Comparison of ENCODE assay signal across 21 mouse cellular contexts in the genomic region with DNA sequence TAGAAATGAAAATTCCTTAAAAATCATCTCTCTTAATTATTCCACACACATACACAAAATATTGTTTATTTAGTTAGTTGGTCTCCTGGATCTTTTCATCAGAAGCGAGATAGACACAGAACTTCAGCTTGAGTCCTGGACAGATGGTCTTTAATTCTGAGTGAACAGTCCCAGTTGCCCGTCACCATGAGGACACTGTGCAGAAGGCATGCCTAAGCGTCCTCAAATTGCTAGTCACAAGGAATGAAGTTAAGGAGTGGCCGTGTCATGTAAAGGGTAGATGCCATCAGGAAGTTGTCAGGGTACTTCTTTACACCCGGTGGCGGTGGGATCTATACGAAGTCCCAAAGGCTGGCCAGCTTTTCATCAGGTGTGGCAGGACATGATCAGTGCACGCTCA. TPM values are rescaled to one million over a fixed set of nuclear protein-coding genes. Genes with fewer than 3 reads are reported as not detected.
DNase-seq lines count a peak whose midpoint lies in the region; ATAC-seq lines count a peak whose summit lies in the region.
"Had no signal": no experiment of that assay in that cellular context is flagged by ENCODE, and none has a peak within 500 bp of the region (broad histone marks: within the 10 kb centered on the region; RNA-seq: fewer than 3 reads in every experiment).

No protein-coding gene starts in this region.

- no peak overlapping the region for H3K4me2 ChIP-seq in liver, embryonic 11.5 days
- H3K4me2 ChIP-seq in intestine, embryonic 16.5 days (ENCODE audit: low read depth, low read length): peak overlapping the region; percentile 15; the same call in 1 of the 2 replicates
- H3K4me2 ChIP-seq: embryonic facial prominence, embryonic 13.5 days; forebrain, embryonic 15.5 days; heart, embryonic 13.5 days; hindbrain, embryonic 15.5 days; limb, embryonic 15.5 days had no signal

- H3K4me3 ChIP-seq in liver, embryonic 11.5 days (ENCODE audit: low read depth, low read length): no peak overlapping the region
- no peak overlapping the region for H3K4me3 ChIP-seq in intestine, embryonic 16.5 days (ENCODE audit: low read length)
- no peak overlapping the region for H3K4me3 ChIP-seq in macrophage (ENCODE audit: inconsistent target)
- H3K4me3 ChIP-seq: embryonic facial prominence, embryonic 13.5 days; forebrain, embryonic 15.5 days; heart, embryonic 13.5 days; hindbrain, embryonic 15.5 days; limb, embryonic 15.5 days had no signal

- no peaks in the 10 kb centered on the region; the same call in 1 of the 2 replicates for H3K36me3 ChIP-seq in liver, embryonic 11.5 days (ENCODE audit: control insufficient read depth, insufficient read depth, low read length)
- H3K36me3 ChIP-seq in intestine, embryonic 16.5 days (ENCODE audit: control insufficient read depth, insufficient read depth, low read length): no peaks in the 10 kb centered on the region
- peaks cover 15% of the 10 kb centered on the region; the same call in 1 of the 2 replicates for H3K36me3 ChIP-seq in macrophage (ENCODE audit: inconsistent target)
- H3K36me3 ChIP-seq: embryonic facial prominence, embryonic 13.5 days; forebrain, embryonic 15.5 days; heart, embryonic 13.5 days; hindbrain, embryonic 15.5 days; limb, embryonic 15.5 days had no signal

- peaks cover 77% of the 10 kb centered on the region for H3K4me1 ChIP-seq in liver, embryonic 11.5 days (replicated peaks; ENCODE audit: control insufficient read depth, insufficient read depth, low read length)
- H3K4me1 ChIP-seq in intestine, embryonic 16.5 days (ENCODE audit: control insufficient read depth, insufficient read depth, low read length): peaks cover 46% of the 10 kb centered on the region

- H3K79me2 ChIP-seq in macrophage (ENCODE audit: inconsistent target): peaks cover 100% of the 10 kb centered on the region

- peak; percentile 36 to 50 for DNase-seq in cerebellum, postnatal 10 days
- DNase-seq in liver, embryonic 11.5 days (ENCODE audit: low spot score): no peak
- DNase-seq in liver: no peak
- no peak for DNase-seq in right cerebral cortex, postnatal 10 days (ENCODE audit: low spot score in 2 of 2)
- no peak for DNase-seq in urinary bladder, adult 2 months (ENCODE audit: low spot score)
- DNase-seq: adrenal gland, postnatal 25 days; cerebellum, adult 9-10 months; heart, postnatal 4 days; kidney, adult 18-20 months; spleen, adult 18-20 months; thymus, postnatal 25 days had no signal

- WGBS in liver, embryonic 11.5 days: 72% methylated on average over 8 of the region's 8 CpGs
- 64% methylated on average over 8 of the region's 8 CpGs for WGBS in intestine, embryonic 16.5 days
- 90% methylated on average over 8 of the region's 8 CpGs for WGBS in macrophage (ENCODE audit: missing documents)

- no peak overlapping the region for H3K9ac ChIP-seq in liver, embryonic 11.5 days (ENCODE audit: low read depth, low read length)
- no peak overlapping the region for H3K9ac ChIP-seq in intestine, embryonic 16.5 days (ENCODE audit: low read depth, low read length)
- H3K9ac ChIP-seq: embryonic facial prominence, embryonic 13.5 days; forebrain, embryonic 15.5 days; heart, embryonic 13.5 days; hindbrain, embryonic 15.5 days; limb, embryonic 15.5 days had no signal

- no peak for ATAC-seq in cerebellum, adult (ENCODE audit: insufficient number of reproducible peaks, low FRiP score, low TSS enrichment)
- no peak for ATAC-seq in liver, embryonic 11.5 days (replicated peaks; ENCODE audit: low FRiP score)
- peak; percentile 16 for ATAC-seq in intestine, embryonic 16.5 days
- ATAC-seq: forebrain, embryonic 15.5 days had no signal

- no peaks in the 10 kb centered on the region for H3K27me3 ChIP-seq in liver, embryonic 11.5 days (replicated peaks; ENCODE audit: control insufficient read depth, insufficient read depth, low read length)
- no peaks in the 10 kb centered on the region for H3K27me3 ChIP-seq in intestine, embryonic 16.5 days (replicated peaks; ENCODE audit: control insufficient read depth, insufficient read depth, low read length)
- H3K27me3 ChIP-seq: embryonic facial prominence, embryonic 13.5 days; forebrain, embryonic 15.5 days; heart, embryonic 13.5 days; hindbrain, embryonic 15.5 days; limb, embryonic 15.5 days had no signal

- no peaks in the 10 kb centered on the region for H3K9me3 ChIP-seq in liver, embryonic 11.5 days (ENCODE audit: control insufficient read depth, low read length)
- H3K9me3 ChIP-seq in intestine, embryonic 16.5 days (ENCODE audit: control insufficient read depth, low read length): no peaks in the 10 kb centered on the region
- H3K9me3 ChIP-seq: embryonic facial prominence, embryonic 13.5 days; forebrain, embryonic 15.5 days; G1E; heart, embryonic 13.5 days; hindbrain, embryonic 15.5 days; limb, embryonic 15.5 days had no signal

- peak overlapping the region; percentile 27; the same call in 1 of the 2 replicates for H3K27ac ChIP-seq in liver, embryonic 11.5 days (ENCODE audit: low read depth, low read length)
- H3K27ac ChIP-seq in intestine, embryonic 16.5 days (ENCODE audit: low read length): peak overlapping the region; percentile 65; the same call in 1 of the 2 replicates
- peak overlapping the region; percentile 49 for H3K27ac ChIP-seq in macrophage
- H3K27ac ChIP-seq: embryonic facial prominence, embryonic 13.5 days; forebrain, embryonic 15.5 days; hindbrain, embryonic 15.5 days; kidney, postnatal 0 days; limb, embryonic 15.5 days had no signal

RNA-seq across cellular contexts. Expression of a gene that starts 19.9 kb away (rescaled TPM):
- 69.3 and 73.6 TPM in 2 replicates for polyA plus RNA-seq in liver, embryonic 11.5 days (2014; fragmentation: Nextera tagmentation; extraction: Ambion mirVana)
- 51.5 and 53.7 TPM in 2 replicates for polyA plus RNA-seq in intestine, embryonic 16.5 days (2015; fragmentation: Nextera tagmentation; extraction: Ambion mirVana)
- 100 to 1,000 TPM in 24 of 26 experiments, 10 to 100 TPM in 2; 88.3 to 515 (median 403) TPM for total RNA-seq in macrophage (2018; cell fraction: chromatin; rRNA removed)
- 100 to 1,000 TPM in 23 of 26 experiments, 10 to 100 TPM in 3; 69.6 to 129 (median 112) TPM for total RNA-seq in macrophage (2018; cell fraction: cytosol; rRNA removed)
- 100 to 1,000 TPM in 24 of 26 experiments, 10 to 100 TPM in 2; 72.7 to 300 (median 200) TPM for total RNA-seq in macrophage (2018; cell fraction: nucleus; rRNA removed)
- 77.8 to 173 TPM (median 90.5 TPM) in 3 replicates for polyA plus RNA-seq in macrophage (2018)
- 18.1 and 21.7 TPM in 2 replicates for polyA plus RNA-seq in urinary bladder, adult 2 months (2012; rRNA removed)

RNA-seq across cellular contexts. Expression of a gene that starts 23.9 kb away (rescaled TPM):
- polyA plus RNA-seq in liver, embryonic 11.5 days (2014; fragmentation: Nextera tagmentation; extraction: Ambion mirVana): 37.8 and 41.9 TPM in 2 replicates
- 20.9 and 53.6 TPM in 2 replicates for polyA plus RNA-seq in intestine, embryonic 16.5 days (2015; fragmentation: Nextera tagmentation; extraction: Ambion mirVana)
- 100 to 1,000 TPM in 1 of 26 experiments, 10 to 100 TPM in 25; 16.4 to 115 (median 53.8) TPM for total RNA-seq in macrophage (2018; cell fraction: chromatin; rRNA removed)
- 10 to 100 TPM; 33.5 to 56.0 (median 44.2) TPM for total RNA-seq in macrophage (2018; cell fraction: cytosol; rRNA removed)
- 10 to 100 TPM; 19.6 to 83.1 (median 39.0) TPM for total RNA-seq in macrophage (2018; cell fraction: nucleus; rRNA removed)
- 50.8 to 76.9 TPM (median 59.2 TPM) in 3 replicates for polyA plus RNA-seq in macrophage (2018)
- 69.9 and 73.2 TPM in 2 replicates for polyA plus RNA-seq in urinary bladder, adult 2 months (2012; rRNA removed)

Comparison
In these comparisons a context has a peak if more than half of its experiments do, and no peak if none do; other contexts are left out.
1. DNase-seq: peak in cerebellum, postnatal 10 days (2 of 2); none in liver, embryonic 11.5 days (single experiment), liver (single experiment), right cerebral cortex, postnatal 10 days (0 of 2) and urinary bladder, adult 2 months (single experiment).
2. Peak in every context shown above with its lines, with median percentiles within 50 percentile points of each other: H3K27ac ChIP-seq.